Mouse (Mus musculus): Measurements from ENCODE around the gene Tmub2. TPM values are rescaled to one million over a fixed set of nuclear protein-coding genes. Genes with fewer than 3 reads are reported as not detected.
"Not testable (repeated sequence)": the region's sequence is repeated elsewhere in the genome, so short reads cannot be mapped to it uniquely, and the experiment has no call there.

The Tmub2 gene
- total RNA-seq, 1 experiment: 33.0 TPM

DNA sequence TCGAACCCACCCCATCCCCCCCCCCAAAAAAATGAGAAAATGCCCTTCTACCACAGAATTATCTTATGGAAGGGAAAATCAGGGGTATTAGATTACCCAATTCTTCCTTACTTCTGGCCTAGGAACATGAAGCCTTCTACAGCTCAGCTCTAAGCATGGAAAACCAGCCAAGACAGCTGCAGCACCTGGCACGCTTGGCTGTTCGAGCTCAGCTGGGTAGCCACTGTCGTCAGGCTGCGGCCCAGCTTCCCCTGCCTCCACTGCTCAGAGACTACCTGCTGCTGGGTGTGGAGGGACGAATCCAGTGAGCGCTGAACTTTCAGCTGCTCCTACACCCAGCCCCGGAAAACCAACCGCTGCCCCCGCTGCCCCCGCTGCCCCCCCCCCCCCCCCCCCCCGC lies 7.0 kb upstream of the Tmub2 start:
- Histone ChIP-seq H3K4me3 (ENCODE audit: insufficient read depth in 1 of 2, low read depth in 1 of 2, low read length in 2 of 2, poor library complexity in 1 of 2, severe bottlenecking in 1 of 2) (no peak overlapping the region), H3K36me3 (ENCODE audit: control insufficient read depth, insufficient read depth, low read length, poor library complexity, severe bottlenecking) (no peaks in the 10 kb centered on the region), H3K27ac (ENCODE audit: insufficient read depth, low read depth, low read length, poor library complexity, severe bottlenecking) (no peak overlapping the region), H3K9me3 (ENCODE audit: control insufficient read depth, insufficient read depth, low read depth, low read length) (no peaks in the 10 kb centered on the region), H3K9ac (ENCODE audit: insufficient read depth, low read depth, low read length, poor library complexity, severe bottlenecking) (no peak overlapping the region), H3K4me1 (ENCODE audit: control insufficient read depth in 2 of 2, insufficient read depth in 2 of 2, low read length in 2 of 2, poor library complexity in 1 of 2) (peaks cover 2 to 16% of the 10 kb centered on the region in 2 experiments; a peak in 3 of 4 replicates)
- no peak for TF ChIP-seq ZC3H11A (IDR thresholded peaks at IDR 0.05; ENCODE audit: borderline replicate concordance, low read depth, low read length)
- TF ChIP-seq CHD2 (IDR thresholded peaks at IDR 0.05; ENCODE audit: low read depth, low read length): no peak
- TF ChIP-seq ZNF384 (IDR thresholded peaks at IDR 0.05; ENCODE audit: low read depth, low read length): no peak
- no peak for TF ChIP-seq MAFK (IDR thresholded peaks at IDR 0.05; ENCODE audit: insufficient read depth, low read depth, low read length)
- no peak for TF ChIP-seq HCFC1 (IDR thresholded peaks at IDR 0.05; ENCODE audit: borderline replicate concordance, insufficient read depth, low read length)
- no peak for DNase-seq (ENCODE audit: low read depth, low spot score)
- in situ Hi-C loops (cut with MboI; ENCODE audit: low sequenced_read_pairs in 2 of 2, unreplicated experiment in 2 of 2): no loop called here

DNA sequence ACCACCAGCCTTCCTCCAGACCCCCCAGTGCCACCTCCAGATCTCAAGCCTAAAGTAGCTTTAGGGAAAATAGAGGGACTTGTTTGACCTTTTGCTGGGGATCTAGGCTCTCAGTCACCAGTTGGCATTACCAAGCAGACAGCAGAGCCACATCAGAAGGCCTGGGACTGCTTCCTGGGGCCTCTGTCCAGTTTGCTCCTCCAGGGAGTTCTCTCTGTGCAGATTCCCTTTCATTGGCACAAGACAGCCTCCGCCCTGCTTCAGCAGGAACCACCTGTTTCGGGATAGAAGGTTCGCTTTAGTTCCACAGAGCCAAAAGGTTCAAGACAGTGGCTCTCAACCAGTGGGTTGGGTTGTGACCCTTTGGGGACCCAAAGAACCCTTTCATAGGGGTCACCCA lies 5.1 kb upstream of the Tmub2 start:
- TF ChIP-seq CHD2 (IDR thresholded peaks at IDR 0.05; ENCODE audit: low read depth, low read length): no peak
- TF ChIP-seq ZNF384 (IDR thresholded peaks at IDR 0.05; ENCODE audit: low read depth, low read length): no peak
- TF ChIP-seq HCFC1 (IDR thresholded peaks at IDR 0.05; ENCODE audit: borderline replicate concordance, insufficient read depth, low read length): no peak
- TF ChIP-seq MAFK (IDR thresholded peaks at IDR 0.05; ENCODE audit: insufficient read depth, low read depth, low read length): no peak
- TF ChIP-seq ZC3H11A (IDR thresholded peaks at IDR 0.05; ENCODE audit: borderline replicate concordance, low read depth, low read length): no peak

DNA sequence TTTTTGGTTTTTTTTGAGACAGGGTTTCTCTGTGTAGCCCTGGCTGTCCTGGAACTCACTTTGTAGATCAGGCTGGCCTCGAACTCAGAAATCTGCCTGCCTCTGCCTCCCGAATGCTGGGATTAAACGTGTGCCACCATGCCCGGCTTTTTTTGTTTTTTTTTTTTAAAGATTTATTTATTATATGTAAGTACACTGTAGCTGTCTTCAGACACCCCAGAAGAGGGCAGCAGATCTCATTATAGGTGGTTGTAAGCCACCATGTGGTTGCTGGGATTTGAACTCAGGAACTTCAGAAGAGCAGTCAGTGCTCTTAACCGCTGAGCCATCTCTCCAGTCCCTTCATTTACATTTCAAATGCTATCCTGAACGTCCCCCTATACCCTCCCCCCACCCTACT lies 4.5 kb upstream of the Tmub2 start:
- H3K27ac ChIP-seq (ENCODE audit: insufficient read depth, low read depth, low read length, poor library complexity, severe bottlenecking); DNase-seq (ENCODE audit: low read depth, low spot score); H3K9ac ChIP-seq (ENCODE audit: insufficient read depth, low read depth, low read length, poor library complexity, severe bottlenecking); H3K36me3 ChIP-seq (ENCODE audit: control insufficient read depth, insufficient read depth, low read length, poor library complexity, severe bottlenecking); H3K4me3 ChIP-seq (ENCODE audit: insufficient read depth in 1 of 2, low read depth in 1 of 2, low read length in 2 of 2, poor library complexity in 1 of 2, severe bottlenecking in 1 of 2); H3K9me3 ChIP-seq (ENCODE audit: control insufficient read depth, insufficient read depth, low read depth, low read length); in situ Hi-C loops (cut with MboI; ENCODE audit: low sequenced_read_pairs in 2 of 2, unreplicated experiment in 2 of 2): not testable (repeated sequence)
- peaks cover 2 to 16% of the 10 kb centered on the region in 2 experiments; a peak in 3 of 4 replicates for H3K4me1 ChIP-seq (ENCODE audit: control insufficient read depth in 2 of 2, insufficient read depth in 2 of 2, low read length in 2 of 2, poor library complexity in 1 of 2)

More for the DNA sequence above, 5.1 kb upstream of the Tmub2 start:
- Histone ChIP-seq H3K27ac (ENCODE audit: insufficient read depth, low read depth, low read length, poor library complexity, severe bottlenecking) (no peak overlapping the region), H3K4me3 (ENCODE audit: insufficient read depth in 1 of 2, low read depth in 1 of 2, low read length in 2 of 2, poor library complexity in 1 of 2, severe bottlenecking in 1 of 2) (no peak overlapping the region), H3K9ac (ENCODE audit: insufficient read depth, low read depth, low read length, poor library complexity, severe bottlenecking) (no peak overlapping the region), H3K36me3 (ENCODE audit: control insufficient read depth, insufficient read depth, low read length, poor library complexity, severe bottlenecking) (no peaks in the 10 kb centered on the region), H3K9me3 (ENCODE audit: control insufficient read depth, insufficient read depth, low read depth, low read length) (no peaks in the 10 kb centered on the region), H3K4me1 (ENCODE audit: control insufficient read depth in 2 of 2, insufficient read depth in 2 of 2, low read length in 2 of 2, poor library complexity in 1 of 2) (peaks cover 2 to 16% of the 10 kb centered on the region in 2 experiments; a peak in 3 of 4 replicates)
- in situ Hi-C loops (cut with MboI; ENCODE audit: low sequenced_read_pairs in 2 of 2, unreplicated experiment in 2 of 2): no loop called here
- DNase-seq (ENCODE audit: low read depth, low spot score): no peak

- H3K9me3 ChIP-seq (ENCODE audit: control insufficient read depth, insufficient read depth, low read depth, low read length): no peaks in the 10 kb centered on the region
- DNase-seq (ENCODE audit: low read depth, low spot score): no peak
- in situ Hi-C loops (cut with MboI; ENCODE audit: low sequenced_read_pairs in 2 of 2, unreplicated experiment in 2 of 2): no loop called here
- peak overlapping the region; percentile 70; the same call in 1 of the 2 replicates for H3K27ac ChIP-seq (ENCODE audit: insufficient read depth, low read depth, low read length, poor library complexity, severe bottlenecking)
- TF ChIP-seq HCFC1 (IDR thresholded peaks at IDR 0.05; ENCODE audit: borderline replicate concordance, insufficient read depth, low read length) (no peak), ZC3H11A (IDR thresholded peaks at IDR 0.05; ENCODE audit: borderline replicate concordance, low read depth, low read length) (no peak), ZNF384 (IDR thresholded peaks at IDR 0.05; ENCODE audit: low read depth, low read length) (no peak), MAFK (IDR thresholded peaks at IDR 0.05; ENCODE audit: insufficient read depth, low read depth, low read length) (no peak)
- peaks cover 2 to 3% of the 10 kb centered on the region in 2 experiments; a peak in 2 of 4 replicates for H3K4me1 ChIP-seq (ENCODE audit: control insufficient read depth in 2 of 2, insufficient read depth in 2 of 2, low read length in 2 of 2, poor library complexity in 1 of 2)
- peak overlapping the region; percentile 17 to 55; a peak in 3 of 4 replicates for H3K4me3 ChIP-seq (ENCODE audit: insufficient read depth in 1 of 2, low read depth in 1 of 2, low read length in 2 of 2, poor library complexity in 1 of 2, severe bottlenecking in 1 of 2)
- H3K36me3 ChIP-seq (ENCODE audit: control insufficient read depth, insufficient read depth, low read length, poor library complexity, severe bottlenecking): peaks cover 10% of the 10 kb centered on the region
- no peak overlapping the region; the same call in 1 of the 2 replicates for H3K9ac ChIP-seq (ENCODE audit: insufficient read depth, low read depth, low read length, poor library complexity, severe bottlenecking)
Measured at GRCm38 (mm10) chr11:102283922-102284321, 809 bp upstream of the Tmub2 start.
